ENCODE assay signal across 8 mouse cellular contexts in the genomic region with DNA sequence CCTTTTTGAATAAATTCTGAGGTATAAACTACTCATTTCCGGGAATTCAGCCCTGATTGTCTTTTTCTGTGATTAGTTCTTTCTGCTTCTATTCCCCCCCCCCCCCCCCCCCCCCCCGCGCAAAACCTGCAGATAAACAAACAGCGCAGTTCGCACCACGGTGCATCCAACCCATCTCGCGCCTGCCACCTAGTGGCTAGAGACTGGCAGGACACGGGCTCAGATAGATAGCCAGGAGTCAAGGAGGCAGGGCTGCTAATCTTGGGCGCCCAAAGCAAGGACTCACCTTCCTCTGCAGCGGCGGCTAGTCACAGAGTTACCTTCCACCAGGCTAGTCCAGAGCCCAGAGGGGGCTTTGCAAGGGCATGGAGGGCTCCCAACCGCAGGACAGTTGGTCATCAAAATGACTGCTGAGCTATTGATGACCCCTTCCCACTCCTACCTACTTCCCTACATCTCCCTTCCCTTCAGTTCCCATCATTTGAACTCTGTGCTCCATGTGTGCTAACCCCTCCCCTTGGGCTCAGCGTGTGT. TPM values are rescaled to one million over a fixed set of nuclear protein-coding genes. Genes with fewer than 3 reads are reported as not detected.
DNase-seq lines count a peak whose midpoint lies in the region; ATAC-seq and TF ChIP-seq lines count a peak whose summit lies in the region.

No protein-coding gene starts in this region.

- H3K36me3 ChIP-seq in midbrain, embryonic 11.5 days (ENCODE audit: control insufficient read depth, insufficient read depth, low read length) = no peaks in the 10 kb centered on the region
- no peaks in the 10 kb centered on the region for H3K36me3 ChIP-seq in midbrain, embryonic 15.5 days (replicated peaks)
- no peaks in the 10 kb centered on the region for H3K36me3 ChIP-seq in intestine, postnatal 0 days (ENCODE audit: control insufficient read depth, insufficient read depth)

- no peaks in the 10 kb centered on the region for H3K27me3 ChIP-seq in midbrain, embryonic 11.5 days (ENCODE audit: control insufficient read depth, insufficient read depth, low read length)
- H3K27me3 ChIP-seq in midbrain, embryonic 15.5 days (replicated peaks) = no peaks in the 10 kb centered on the region; the same call in none of the 2 replicates
- H3K27me3 ChIP-seq in intestine, postnatal 0 days (replicated peaks; ENCODE audit: control insufficient read depth, insufficient read depth, low read length) = peaks cover 18% of the 10 kb centered on the region; the same call in 1 of the 2 replicates

- DNase-seq in midbrain, embryonic 11.5 days (ENCODE audit: low spot score, missing footprints) = peak; percentile 93
- peak; percentile 84 for DNase-seq in cerebellum, adult 9-11 months
- DNase-seq in gastrocnemius, adult 2 months = peak; percentile 87
- DNase-seq in left cerebral cortex, postnatal 14 days (ENCODE audit: low spot score in 2 of 2) = peak; percentile 74 to 81
- peak; percentile 86 for DNase-seq in naive thymus-derived CD4-positive, alpha-beta T cell, adult 2 months (ENCODE audit: low read depth)
- peak; percentile 77 to 92 for DNase-seq in spleen, postnatal 4 days (ENCODE audit: low spot score in 2 of 2)

- H3K4me2 ChIP-seq in midbrain, embryonic 11.5 days = no peak overlapping the region
- no peak overlapping the region for H3K4me2 ChIP-seq in midbrain, embryonic 15.5 days
- no peak overlapping the region for H3K4me2 ChIP-seq in intestine, postnatal 0 days (replicated peaks; ENCODE audit: low read depth)

- no peak overlapping the region for H3K27ac ChIP-seq in midbrain, embryonic 11.5 days (ENCODE audit: low read depth, low read length)
- no peak overlapping the region for H3K27ac ChIP-seq in midbrain, embryonic 15.5 days
- no peak overlapping the region for H3K27ac ChIP-seq in gastrocnemius, adult 2 months
- H3K27ac ChIP-seq in intestine, postnatal 0 days (ENCODE audit: low read depth, low read length) = no peak overlapping the region

- WGBS in midbrain, embryonic 11.5 days = 9% methylated on average over 12 of the region's 14 CpGs
- 6% methylated on average over 12 of the region's 14 CpGs for WGBS in midbrain, embryonic 15.5 days
- 3% methylated on average over 12 of the region's 14 CpGs for WGBS in intestine, postnatal 0 days

- intact Hi-C loops in gastrocnemius, adult 2 months (cut with DNase I) = loop anchor here (1.0 to 2.0 kb wide), 2 partner anchors 141 to 222 kb away; no protein-coding TSS in a partner anchor
- intact Hi-C loops in left cerebral cortex, postnatal 14 days (cut with DNase I) = no loop called here

- H3K4me1 ChIP-seq in midbrain, embryonic 11.5 days (ENCODE audit: control insufficient read depth, insufficient read depth, low read length) = no peaks in the 10 kb centered on the region
- no peaks in the 10 kb centered on the region for H3K4me1 ChIP-seq in midbrain, embryonic 15.5 days
- no peaks in the 10 kb centered on the region for H3K4me1 ChIP-seq in intestine, postnatal 0 days (replicated peaks; ENCODE audit: control insufficient read depth, insufficient read depth, low read length)

- no peaks in the 10 kb centered on the region for H3K9me3 ChIP-seq in midbrain, embryonic 11.5 days (ENCODE audit: control insufficient read depth, low read length)
- no peaks in the 10 kb centered on the region for H3K9me3 ChIP-seq in midbrain, embryonic 15.5 days
- no peaks in the 10 kb centered on the region for H3K9me3 ChIP-seq in intestine, postnatal 0 days (ENCODE audit: control insufficient read depth)

- H3K9ac ChIP-seq in midbrain, embryonic 11.5 days (ENCODE audit: low read length) = no peak overlapping the region
- H3K9ac ChIP-seq in midbrain, embryonic 15.5 days = no peak overlapping the region
- no peak overlapping the region for H3K9ac ChIP-seq in intestine, postnatal 0 days (ENCODE audit: low read depth, low read length)

- 0 out of 2 replicates have a peak, but pooled peaks have one; percentile 22 for ATAC-seq in midbrain, embryonic 11.5 days (ENCODE audit: low FRiP score)
- ATAC-seq in midbrain, embryonic 15.5 days (replicated peaks) = no peak
- ATAC-seq in intestine, postnatal 0 days = peak; percentile 51; the same call in 1 of the 2 replicates

- TF ChIP-seq CTCF in gastrocnemius, adult 2 months (IDR thresholded peaks at IDR 0.05) = peak; percentile 81
- TF ChIP-seq CTCF in intestine, postnatal 0 days (IDR thresholded peaks at IDR 0.05; ENCODE audit: low read depth) = peak; percentile 85

- H3K4me3 ChIP-seq in midbrain, embryonic 11.5 days (ENCODE audit: low read depth, low read length) = no peak overlapping the region
- no peak overlapping the region for H3K4me3 ChIP-seq in midbrain, embryonic 15.5 days
- H3K4me3 ChIP-seq in gastrocnemius, adult 2 months = no peak overlapping the region
- H3K4me3 ChIP-seq in intestine, postnatal 0 days (ENCODE audit: low read depth, low read length) = no peak overlapping the region

RNA-seq across cellular contexts. Expression of a gene that starts 20.8 kb away (rescaled TPM):
- polyA plus RNA-seq in midbrain, embryonic 11.5 days (2014; fragmentation: Nextera tagmentation; extraction: Ambion mirVana) = 4.4 and 6.9 TPM in 2 replicates
- polyA plus RNA-seq in midbrain, embryonic 15.5 days (2015; fragmentation: Nextera tagmentation; extraction: Ambion mirVana) = 22.7 and 24.2 TPM in 2 replicates
- total RNA-seq in gastrocnemius, adult 2 months (2021) = 10 to 100 TPM in 1 of 2 experiments, 1 to 10 TPM in 1; 8.5 to 10.3 TPM
- polyA plus RNA-seq in intestine, postnatal 0 days (2015; fragmentation: Nextera tagmentation; extraction: Ambion mirVana) = 6.1 and 6.7 TPM in 2 replicates
- total RNA-seq in left cerebral cortex, postnatal 14 days (2021) = 10 to 100 TPM; 83.3 to 95.8 TPM

RNA-seq across cellular contexts. Expression of a gene that starts 38.2 kb away (rescaled TPM):
- 41.8 and 46.4 TPM in 2 replicates for polyA plus RNA-seq in midbrain, embryonic 11.5 days (2014; fragmentation: Nextera tagmentation; extraction: Ambion mirVana)
- polyA plus RNA-seq in midbrain, embryonic 15.5 days (2015; fragmentation: Nextera tagmentation; extraction: Ambion mirVana) = 43.5 and 48.8 TPM in 2 replicates
- total RNA-seq in gastrocnemius, adult 2 months (2021) = not detected
- polyA plus RNA-seq in intestine, postnatal 0 days (2015; fragmentation: Nextera tagmentation; extraction: Ambion mirVana) = not detected in 2 replicates
- under 1 TPM in 1 of 2 experiments, not detected in 1; 0.48 TPM for total RNA-seq in left cerebral cortex, postnatal 14 days (2021)

RNA-seq across cellular contexts. Expression of a gene that starts 44.8 kb away (rescaled TPM):
- 33.5 and 34.1 TPM in 2 replicates for polyA plus RNA-seq in midbrain, embryonic 11.5 days (2014; fragmentation: Nextera tagmentation; extraction: Ambion mirVana)
- polyA plus RNA-seq in midbrain, embryonic 15.5 days (2015; fragmentation: Nextera tagmentation; extraction: Ambion mirVana) = 16.7 and 17.9 TPM in 2 replicates
- total RNA-seq in gastrocnemius, adult 2 months (2021) = 10 to 100 TPM in 1 of 2 experiments, 1 to 10 TPM in 1; 7.9 to 10.3 TPM
- 8.3 and 8.5 TPM in 2 replicates for polyA plus RNA-seq in intestine, postnatal 0 days (2015; fragmentation: Nextera tagmentation; extraction: Ambion mirVana)
- total RNA-seq in left cerebral cortex, postnatal 14 days (2021) = 10 to 100 TPM; 16.6 to 17.6 TPM

Comparison
In these comparisons a context has a peak if more than half of its experiments do, and no peak if none do; other contexts are left out.
1. RNA of a gene that starts 38.2 kb away (polyA plus RNA-seq): 43.5 to 48.8 TPM in midbrain, embryonic 15.5 days and 41.8 to 46.4 TPM in midbrain, embryonic 11.5 days; not detected in intestine, postnatal 0 days; every median in the first group is over 10 times any median in the second.
2. Peak in every context shown above with its lines, with median percentiles within 50 percentile points of each other: DNase-seq.